In the genomic region with DNA sequence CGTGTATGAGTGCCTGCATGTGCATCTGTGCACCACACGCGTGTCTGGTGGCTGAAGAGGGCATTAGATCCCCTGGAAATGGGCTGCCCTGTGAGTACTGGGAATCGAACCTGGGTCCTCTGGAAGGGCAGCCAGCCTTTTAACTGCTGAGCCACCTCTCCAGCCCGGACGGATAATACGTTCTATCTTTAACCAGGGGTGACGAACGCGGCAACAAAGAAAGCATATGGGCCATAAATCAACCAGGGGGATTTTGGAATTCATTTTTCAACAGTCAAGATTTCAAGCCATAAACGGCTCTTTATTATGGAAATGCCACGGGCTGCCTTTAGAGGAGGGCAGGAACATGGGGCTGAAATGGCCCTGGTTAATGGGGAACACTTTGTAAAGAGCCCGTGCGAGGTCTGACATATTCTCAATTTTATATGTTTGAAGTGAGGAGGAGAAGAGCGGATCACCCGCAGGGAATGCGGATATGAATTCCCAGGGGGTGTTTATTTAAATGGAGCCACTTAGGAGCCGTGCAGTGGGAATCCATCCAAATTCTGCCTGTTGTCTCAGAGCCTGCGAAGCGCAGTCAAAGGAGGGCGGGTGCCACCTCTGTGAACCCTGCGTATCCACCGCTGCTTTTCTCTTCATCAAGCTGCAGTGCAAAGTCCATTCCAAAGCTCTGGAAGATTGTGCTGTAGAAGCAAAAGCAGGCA, we compare ENCODE assay signal across 9 mouse cellular contexts.
DNase-seq lines count a peak whose midpoint lies in the region; ATAC-seq and TF ChIP-seq lines count a peak whose summit lies in the region.
"Had no signal": no experiment of that assay in that cellular context is flagged by ENCODE, and none has a peak within 500 bp of the region (broad histone marks: within the 10 kb centered on the region; RNA-seq: fewer than 3 reads in every experiment).

No protein-coding gene starts in this region.

- H3K4me1 ChIP-seq in heart, embryonic 12.5 days (replicated peaks) = peaks cover 7% of the 10 kb centered on the region; the same call in 1 of the 2 replicates
- H3K4me1 ChIP-seq in embryonic facial prominence, embryonic 12.5 days = peaks cover 21% of the 10 kb centered on the region; the same call in 1 of the 2 replicates
- H3K4me1 ChIP-seq in kidney, adult 2 months (ENCODE audit: control insufficient read depth, insufficient read depth, low read length) = peaks cover 3% of the 10 kb centered on the region; the same call in 1 of the 2 replicates
- H3K4me1 ChIP-seq in cerebellum, adult 2 months (ENCODE audit: control insufficient read depth, insufficient read depth, low read length) = no peaks in the 10 kb centered on the region

- H3K4me3 ChIP-seq in heart, embryonic 12.5 days = no peak overlapping the region
- no peak overlapping the region for H3K4me3 ChIP-seq in embryonic facial prominence, embryonic 12.5 days
- no peak overlapping the region for H3K4me3 ChIP-seq in kidney, adult 2 months (ENCODE audit: insufficient read depth, low read depth, low read length)
- H3K4me3 ChIP-seq in cerebellum, adult 2 months (replicated peaks; ENCODE audit: insufficient read depth, low read depth, low read length) = no peak overlapping the region
- H3K4me3 ChIP-seq: gastrocnemius, adult 2 months had no signal

- no peaks in the 10 kb centered on the region for H3K36me3 ChIP-seq in heart, embryonic 12.5 days
- H3K36me3 ChIP-seq in embryonic facial prominence, embryonic 12.5 days = no peaks in the 10 kb centered on the region
- H3K36me3 ChIP-seq in kidney, adult 2 months (ENCODE audit: control insufficient read depth, insufficient read depth, low read length) = no peaks in the 10 kb centered on the region

- no peak for ATAC-seq in heart, embryonic 12.5 days (ENCODE audit: insufficient number of reproducible peaks, low FRiP score)
- ATAC-seq in embryonic facial prominence, embryonic 12.5 days (ENCODE audit: insufficient number of reproducible peaks, insufficient read depth, low FRiP score, low TSS enrichment) = no peak
- ATAC-seq in megakaryocyte, adult 5-6 weeks (ENCODE audit: poor library complexity, severe bottlenecking) = no peak

- H3K27ac ChIP-seq in heart, embryonic 12.5 days (ENCODE audit: poor library complexity, severe bottlenecking) = no peak overlapping the region
- 0 out of 2 replicates have a peak overlapping the region, but pooled peaks have one; percentile 36 for H3K27ac ChIP-seq in embryonic facial prominence, embryonic 12.5 days
- no peak overlapping the region for H3K27ac ChIP-seq in kidney, adult 2 months (ENCODE audit: insufficient read depth, low read depth, low read length)
- H3K27ac ChIP-seq in cerebellum, adult 2 months (ENCODE audit: insufficient read depth, low read length) = no peak overlapping the region
- H3K27ac ChIP-seq: gastrocnemius, adult 2 months had no signal

- no peaks in the 10 kb centered on the region for H3K27me3 ChIP-seq in heart, embryonic 12.5 days (replicated peaks)
- 0 out of 2 replicates have a peak, but pooled peaks cover 2% of the 10 kb centered on the region for H3K27me3 ChIP-seq in embryonic facial prominence, embryonic 12.5 days
- no peaks in the 10 kb centered on the region for H3K27me3 ChIP-seq in kidney, adult 2 months (replicated peaks; ENCODE audit: control insufficient read depth, insufficient read depth, low read length)
- no peaks in the 10 kb centered on the region for H3K27me3 ChIP-seq in cerebellum, adult 2 months (ENCODE audit: control insufficient read depth, insufficient read depth, low read length)

- 0 out of 2 replicates have a peak, but pooled peaks cover 3% of the 10 kb centered on the region for H3K9me3 ChIP-seq in heart, embryonic 12.5 days (replicated peaks)
- H3K9me3 ChIP-seq in embryonic facial prominence, embryonic 12.5 days = no peaks in the 10 kb centered on the region

- WGBS in heart, embryonic 12.5 days = 70% methylated on average over 23 of the region's 23 CpGs
- 71% methylated on average over 23 of the region's 23 CpGs for WGBS in embryonic facial prominence, embryonic 12.5 days
- 35% methylated on average over 23 of the region's 23 CpGs for WGBS in kidney, adult 2 months
- WGBS in cerebellum, adult 2 months = 29% methylated on average over 23 of the region's 23 CpGs

- DNase-seq in heart, adult 9 months (ENCODE audit: low spot score in 2 of 2) = no peak
- peak; percentile 90 for DNase-seq in kidney, adult 2 months
- peak; percentile 80 for DNase-seq in mesoderm, embryonic 11.5 days (ENCODE audit: low read depth, low spot score)
- no peak for DNase-seq in urinary bladder, postnatal 25 days (ENCODE audit: low spot score)
- DNase-seq in cerebellum, adult 2 months = no peak
- DNase-seq: gastrocnemius, adult 2 months had no signal

- no peak for TF ChIP-seq POLR2A in kidney, adult 2 months (IDR thresholded peaks at IDR 0.05; ENCODE audit: low read depth, low read length)
- TF ChIP-seq POLR2A in cerebellum, adult 2 months (IDR thresholded peaks at IDR 0.05; ENCODE audit: borderline replicate concordance, insufficient read depth, low read length) = no peak

- H3K4me2 ChIP-seq in heart, embryonic 12.5 days = peak overlapping the region; percentile 7; the same call in 1 of the 2 replicates
- H3K4me2 ChIP-seq in embryonic facial prominence, embryonic 12.5 days (replicated peaks) = no peak overlapping the region

- H3K9ac ChIP-seq in heart, embryonic 12.5 days = no peak overlapping the region
- H3K9ac ChIP-seq in embryonic facial prominence, embryonic 12.5 days = no peak overlapping the region

- TF ChIP-seq CTCF in kidney, adult 2 months (conservative IDR thresholded peaks at IDR 0.05; ENCODE audit: insufficient read depth, insufficient read length, low read depth, low read length) = no peak
- no peak for TF ChIP-seq CTCF in cerebellum, adult 2 months (IDR thresholded peaks at IDR 0.05; ENCODE audit: borderline replicate concordance, insufficient read depth, low read depth, low read length)

Comparison
In these comparisons a context has a peak if more than half of its experiments do, and no peak if none do; other contexts are left out.
1. DNase-seq: peak in kidney, adult 2 months (single experiment) and mesoderm, embryonic 11.5 days (single experiment); none in heart, adult 9 months (0 of 2), urinary bladder, postnatal 25 days (single experiment) and cerebellum, adult 2 months (0 of 2).